Mouse (Mus musculus) left cerebral cortex, adult 2 months (tissue): Measurements from ENCODE around the gene Clcn3. TPM values are rescaled to one million over a fixed set of nuclear protein-coding genes. Genes with fewer than 3 reads are reported as not detected.
A peak's percentile ranks its signal among the peaks of the same experiment; 100 is the strongest.

Source experiments
- DNase-seq, 2 experiments: peaks; one replicate each; pipeline ENCODE4 v3.0.0; 2021 to 2022; ENCODE audit warnings: low spot score in 2 of 2, mixed read lengths in 1 of 2; ENCODE audit errors: extremely low spot score in 1 of 2
- H3K27ac ChIP-seq: fragments of 200-600 bp; 2 replicates; pipeline ENCODE4 v1.8.1; 2022
- H3K4me3 ChIP-seq: fragments of 200-600 bp; 2 replicates; pipeline ENCODE4 v1.8.1; 2022
- CTCF ChIP-seq: fragments of 200-600 bp; IDR thresholded peaks from 2 replicates; pipeline ENCODE4 v1.8.1; 2022; ENCODE audit warnings: antibody characterized with exemption, mild to moderate bottlenecking, moderate library complexity
- intact Hi-C: fragments of 180-260 bp; cut with DNase I; formaldehyde crosslinking; loops from one replicate; pipeline ENCODE4 v1.15.1; 2025
- total RNA-seq, 2 experiments: library from RNA; stranded (reverse); gene quantifications; 2 replicates each; pipeline ENCODE4 v1.2.3; 2021

Gene Clcn3
- total RNA-seq, 2 experiments from 2014 or later, result 122 to 132 TPM

DNA sequence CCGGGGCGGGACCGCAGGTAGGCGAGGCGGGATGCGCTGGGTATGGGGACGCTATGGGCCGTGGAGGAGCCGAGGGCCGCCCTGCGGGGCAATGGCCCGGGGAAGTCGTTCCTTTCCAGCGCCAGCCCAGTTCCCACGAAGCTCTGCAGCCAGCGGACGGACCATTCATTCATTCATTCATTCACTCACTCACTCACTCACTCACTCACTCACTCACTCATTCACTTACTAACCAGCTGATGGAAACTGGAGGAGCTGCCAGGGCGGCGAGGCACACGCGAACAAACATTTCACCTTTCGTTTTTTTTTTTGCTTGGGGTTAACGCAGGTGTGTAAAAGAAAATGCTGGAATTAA lies 92.6 kb downstream of the Clcn3 start:
- no peak for TF ChIP-seq CTCF
- H3K4me3 ChIP-seq, result peak overlapping the region; percentile 68
- no peak for DNase-seq
- intact Hi-C loops, result loop anchor here (1.0 to 5.0 kb wide), 3 partner anchors 62 to 258 kb away; partner anchors contain the start of genes Clcn3 and Mfap3l
- no peak overlapping the region for H3K27ac ChIP-seq

DNA sequence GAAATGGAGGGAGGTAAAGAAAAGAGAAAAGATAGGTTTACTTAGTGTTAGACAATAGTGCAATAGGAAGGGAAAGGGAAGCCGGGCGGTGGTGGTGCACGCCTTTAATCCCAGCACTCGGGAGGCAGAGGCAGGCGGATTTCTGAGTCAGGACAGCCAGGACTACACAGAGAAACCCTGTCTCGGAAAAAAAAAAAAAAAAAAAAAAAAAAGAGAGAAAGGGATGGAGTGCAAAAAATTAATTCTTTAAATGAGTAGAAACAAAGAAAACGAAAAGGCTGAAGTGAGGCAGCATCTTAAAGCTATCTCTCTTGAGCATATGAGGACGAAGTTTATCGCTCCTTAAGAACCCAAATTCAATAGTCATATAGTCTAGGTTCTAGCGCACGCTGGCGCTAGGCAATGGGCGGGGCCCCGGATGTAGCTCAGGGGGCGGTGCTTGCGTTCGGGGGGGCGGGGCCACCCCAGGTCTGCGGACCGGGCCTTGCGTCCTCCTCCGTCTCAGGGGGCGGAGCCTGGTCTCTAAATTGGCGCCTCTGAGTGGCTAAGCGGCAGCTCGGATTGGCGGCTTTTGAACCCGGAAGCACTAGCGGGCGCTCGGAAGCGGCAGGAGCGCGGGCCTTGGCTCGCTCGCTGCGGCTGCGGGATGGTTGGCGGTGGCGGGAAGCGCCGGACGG lies 93.1 kb downstream of the Clcn3 start, which contains the start of gene Hpf1:
Gene Hpf1, plus strand, starts transcription at position 576 of the 677 bp plus-strand sequence.
- no peak for TF ChIP-seq CTCF
- DNase-seq, result peak; percentile 90 to 93
- intact Hi-C loops, result loop anchor here (1.0 to 5.0 kb wide), 3 partner anchors 62 to 258 kb away; partner anchors contain the start of genes Clcn3 and Mfap3l
- no peak within 1 kb of the TSS for H3K27ac ChIP-seq
- peak within 1 kb of the TSS; percentile 68 for H3K4me3 ChIP-seq

DNA sequence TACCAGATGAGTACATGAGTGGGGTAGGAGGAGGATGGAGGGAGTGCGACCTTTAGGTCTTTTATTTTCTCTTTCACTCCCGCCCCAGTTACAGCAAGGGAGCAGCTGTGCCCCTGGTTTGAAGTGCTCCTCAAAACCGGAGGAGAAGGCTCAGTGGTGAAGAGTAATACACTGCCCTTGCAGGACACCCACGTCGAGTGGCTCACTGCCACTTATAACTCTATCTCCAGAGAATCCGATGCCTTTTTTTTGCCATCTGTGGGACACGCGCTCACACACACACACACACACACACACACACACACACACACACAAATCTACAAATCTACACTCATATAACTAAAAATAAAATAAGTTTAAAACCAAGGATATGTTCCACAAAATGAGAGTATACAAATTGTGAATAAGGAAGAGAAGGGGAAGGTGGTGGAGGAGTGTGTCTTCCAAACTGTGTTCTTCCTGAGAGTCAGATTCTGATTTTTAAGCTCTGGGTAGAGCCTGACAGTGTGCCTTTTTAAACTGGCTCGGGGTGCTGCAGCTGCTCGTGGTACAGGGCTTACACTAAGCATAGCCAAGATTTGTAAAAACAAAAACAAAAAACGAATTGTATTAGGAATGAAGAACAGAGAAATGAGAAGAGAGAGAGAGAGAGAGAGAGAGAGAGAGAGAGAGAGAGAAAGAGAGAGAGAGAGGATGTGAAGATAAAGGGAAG lies 93.8 kb downstream of the Clcn3 start:
- no peak overlapping the region for H3K4me3 ChIP-seq
- intact Hi-C loops, result no loop called here
- no peak for DNase-seq
- no peak for TF ChIP-seq CTCF
- no peak overlapping the region for H3K27ac ChIP-seq

DNA sequence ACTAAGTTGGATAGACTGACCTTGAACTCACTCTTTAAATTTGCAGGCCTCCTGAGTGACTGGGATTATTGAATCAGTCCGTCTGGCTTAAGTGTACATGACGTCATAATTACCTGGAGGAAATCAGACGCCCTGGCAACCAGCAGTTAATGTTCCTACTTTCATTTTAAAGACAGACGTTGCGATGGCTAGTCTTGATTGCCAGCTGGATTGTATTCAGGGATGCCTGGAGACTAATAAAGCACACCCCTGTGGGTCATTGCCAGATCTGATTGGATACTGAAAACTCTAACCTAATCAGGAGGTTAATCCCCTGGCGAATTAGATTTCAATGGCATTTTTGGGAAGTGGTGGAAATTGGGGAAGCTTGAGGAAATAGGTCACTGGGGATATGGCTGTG lies 96.4 kb downstream of the Clcn3 start:
- TF ChIP-seq CTCF, result no peak
- no peak overlapping the region for H3K27ac ChIP-seq
- H3K4me3 ChIP-seq, result no peak overlapping the region
- DNase-seq, result no peak
- intact Hi-C loops, result no loop called here

DNA sequence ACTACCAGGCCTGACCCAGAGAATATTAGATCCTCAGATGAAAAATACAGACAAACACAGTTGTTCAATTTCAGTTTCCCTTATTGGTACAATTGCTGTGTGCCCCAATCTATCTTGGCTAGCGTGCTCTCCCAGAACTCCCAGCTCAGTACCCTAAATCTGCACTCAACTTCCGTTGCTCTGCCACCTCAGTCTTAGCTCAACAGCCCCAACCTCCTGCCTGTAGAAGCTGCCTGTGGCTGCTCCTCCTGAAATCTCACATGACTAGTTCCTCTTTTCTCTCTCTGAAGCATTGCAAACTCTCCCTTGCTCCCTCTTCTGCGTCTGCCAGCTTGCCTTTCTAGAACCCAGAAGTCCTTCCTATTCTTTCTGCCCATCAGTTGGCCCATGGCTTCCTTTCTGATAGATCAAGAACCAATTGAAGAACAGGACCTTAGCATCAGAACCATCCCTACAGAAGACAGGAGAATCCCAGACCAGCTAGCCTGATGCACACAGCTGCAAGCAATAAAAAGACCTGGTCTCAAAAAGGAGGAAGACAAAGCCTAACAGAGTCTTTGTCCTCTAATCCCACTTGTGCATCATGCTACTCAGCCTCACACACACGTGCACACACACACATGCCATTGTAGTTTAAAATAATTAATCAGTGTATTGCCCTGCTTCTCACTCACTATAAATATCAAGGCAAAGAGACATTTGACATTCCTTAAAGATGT lies 99.5 kb downstream of the Clcn3 start:
- no peak for DNase-seq
- no peak for TF ChIP-seq CTCF
- intact Hi-C loops, result no loop called here
- H3K4me3 ChIP-seq, result no peak overlapping the region
- H3K27ac ChIP-seq, result no peak overlapping the region

DNA sequence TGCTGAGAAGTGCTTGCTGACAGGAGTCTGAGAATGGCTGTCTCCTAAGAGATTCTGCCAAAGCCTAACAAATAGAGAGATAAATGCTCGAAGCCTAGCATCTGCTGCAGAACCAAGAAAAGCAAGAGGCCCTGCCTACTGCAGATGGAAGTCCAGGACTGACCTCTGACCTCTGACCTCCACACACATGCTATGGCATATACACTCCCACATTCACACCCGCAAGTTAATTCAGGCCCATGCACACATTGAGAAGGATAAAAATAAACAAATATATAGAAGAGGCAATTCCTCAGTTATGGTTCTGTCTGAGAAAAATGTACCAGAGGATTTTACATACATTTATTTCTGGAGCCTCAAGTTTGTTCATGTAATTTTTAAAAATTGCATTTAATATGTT lies 104.5 kb downstream of the Clcn3 start:
- peak in 1 of 2 experiments; percentile 1 for DNase-seq
- no peak for TF ChIP-seq CTCF
- Histone ChIP-seq H3K27ac (no peak overlapping the region), H3K4me3 (no peak overlapping the region)
- intact Hi-C loops, result no loop called here

DNA sequence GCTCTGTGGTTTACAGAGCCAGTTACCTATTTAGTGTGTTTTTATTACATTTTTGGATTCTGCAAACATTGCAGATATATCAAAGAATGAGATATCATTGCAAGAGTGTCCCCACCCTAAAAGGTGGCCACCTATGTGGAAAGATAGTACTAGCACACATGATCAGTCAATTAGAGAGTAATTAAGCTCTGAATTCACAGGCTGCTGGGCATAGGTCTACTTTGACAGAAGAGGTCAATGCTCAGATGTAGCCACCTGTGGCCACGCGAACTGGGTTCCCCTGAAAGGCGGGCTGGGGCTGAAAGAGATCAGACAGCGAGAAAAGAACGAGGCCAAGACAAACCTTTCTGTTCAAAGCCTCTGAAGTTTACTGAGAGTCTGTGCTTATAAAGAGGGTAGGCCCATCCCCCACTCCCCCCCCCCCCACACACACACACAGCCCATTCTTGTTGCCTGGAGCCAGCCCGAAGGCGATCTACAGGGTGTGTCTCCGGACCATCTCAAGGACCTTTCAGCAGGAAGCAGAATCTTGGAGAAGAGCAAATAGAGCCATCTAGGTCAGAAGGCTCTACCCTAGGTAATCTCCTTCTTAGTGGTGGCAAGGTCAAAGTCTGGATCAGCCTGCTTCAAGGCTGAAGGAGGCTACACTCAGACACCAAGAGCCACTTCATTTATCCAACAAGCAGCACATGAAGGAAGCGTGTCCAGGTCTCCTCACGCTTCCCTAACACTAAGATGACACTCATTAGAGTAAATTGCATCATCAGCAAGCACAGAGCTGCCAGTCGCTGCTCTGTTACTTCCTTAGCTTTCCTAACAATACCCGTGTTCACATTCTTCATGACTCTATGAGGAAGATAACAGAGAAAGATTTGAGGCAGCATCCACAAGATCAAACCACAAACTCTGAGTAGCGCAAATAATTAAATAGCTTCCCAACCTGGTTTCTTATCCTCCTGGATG lies 112.6 kb downstream of the Clcn3 start:
- intact Hi-C loops, result no loop called here
- Histone ChIP-seq H3K4me3 (no peak overlapping the region), H3K27ac (no peak overlapping the region)
- DNase-seq, result no peak
- TF ChIP-seq CTCF, result no peak

DNA sequence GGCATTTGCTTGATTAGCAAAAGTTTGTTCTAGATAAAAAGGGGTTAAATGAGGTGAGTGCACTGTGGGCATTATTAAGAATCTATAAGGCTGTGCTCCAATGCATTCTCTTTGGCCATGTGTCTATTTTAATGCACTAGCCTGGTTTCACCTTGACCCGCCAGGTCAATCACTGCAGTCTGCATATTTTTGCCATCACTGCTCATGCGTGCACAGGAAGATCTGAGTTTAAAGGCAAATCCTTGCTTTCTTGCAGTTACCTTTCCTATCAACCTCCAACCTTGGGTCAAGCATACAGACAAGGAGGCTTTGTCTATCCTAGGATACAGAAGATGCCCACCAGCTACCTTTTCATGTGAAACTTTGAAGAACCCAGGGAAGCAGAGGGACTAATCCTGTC lies 113.3 kb downstream of the Clcn3 start:
- intact Hi-C loops, result loop anchor here (5.0 kb wide), 1 partner anchor 82 kb away; no protein-coding TSS in a partner anchor

DNA sequence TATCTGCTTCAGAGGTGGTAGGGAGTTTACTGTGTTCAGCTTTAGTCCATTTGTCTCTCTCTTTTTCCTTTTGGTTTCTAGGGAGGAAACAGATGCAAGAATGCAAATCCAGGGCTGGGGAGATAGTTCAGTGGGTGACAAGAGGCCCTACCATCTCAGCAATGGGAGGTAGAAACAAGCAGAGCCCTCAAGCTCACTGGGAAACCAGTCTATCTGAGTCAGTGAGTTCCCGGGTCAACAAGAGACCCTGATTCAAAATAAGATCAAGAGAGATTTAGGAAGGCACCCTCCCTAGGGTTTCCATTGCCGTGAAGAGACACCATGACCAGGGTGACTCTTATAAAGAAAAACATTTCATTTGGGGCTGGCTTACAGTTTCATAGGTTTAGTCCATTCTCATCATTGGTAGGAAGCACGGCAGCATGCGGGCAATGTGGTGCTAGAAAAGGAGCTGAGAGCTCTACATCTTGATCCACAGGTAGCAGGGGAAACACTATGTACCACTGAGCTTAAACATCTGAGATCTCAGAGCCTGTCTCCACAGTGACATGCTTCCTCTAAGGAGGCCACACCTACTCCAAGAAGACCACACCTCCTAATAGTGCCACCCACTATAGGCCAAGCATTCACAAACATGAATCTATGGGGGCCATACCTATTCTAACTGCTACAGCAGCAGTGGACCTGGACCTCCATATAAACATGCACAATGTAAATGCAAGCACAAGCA lies 114.7 kb downstream of the Clcn3 start:
- no peak overlapping the region for H3K4me3 ChIP-seq
- no peak for DNase-seq
- no peak for TF ChIP-seq CTCF
- intact Hi-C loops, result loop anchor here (5.0 kb wide), 1 partner anchor 81 kb away; no protein-coding TSS in a partner anchor
- H3K27ac ChIP-seq, result peak overlapping the region; percentile 67; the same call in 1 of the 2 replicates

More for the DNA sequence above, 113.3 kb downstream of the Clcn3 start:
- no peak for TF ChIP-seq CTCF
- no peak overlapping the region for H3K4me3 ChIP-seq
- no peak for DNase-seq
- no peak overlapping the region for H3K27ac ChIP-seq

DNA sequence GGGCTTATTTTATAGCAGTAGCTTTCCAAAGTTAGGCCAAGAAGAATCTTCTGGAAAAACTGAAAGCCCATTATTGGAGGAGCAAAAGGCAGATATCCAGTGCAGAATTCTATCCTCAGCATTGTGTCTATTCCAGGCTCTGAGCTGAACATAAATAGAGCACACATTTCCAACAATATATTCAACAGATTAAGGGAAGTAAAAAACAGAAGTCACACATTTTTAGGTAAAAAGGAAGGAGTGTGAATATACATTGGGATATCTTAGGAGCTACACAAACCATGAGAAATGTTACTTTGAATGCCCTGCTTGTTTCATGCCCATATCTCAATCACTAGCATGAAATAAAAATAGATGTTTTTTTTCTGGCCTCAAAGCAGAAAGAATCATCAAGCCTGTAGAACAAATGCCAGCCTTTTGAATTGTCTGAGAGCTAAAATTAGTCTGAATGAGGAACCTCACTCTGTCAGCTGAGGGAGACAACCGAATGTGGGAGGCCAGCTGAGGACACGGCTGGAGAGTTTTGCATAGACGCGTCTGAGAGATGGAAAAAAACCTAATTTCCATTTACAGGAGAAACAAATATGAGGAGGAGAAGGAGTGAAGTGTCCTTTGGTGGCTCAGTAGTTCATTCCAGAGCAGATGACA lies 115.5 kb downstream of the Clcn3 start:
- no peak overlapping the region for H3K4me3 ChIP-seq
- H3K27ac ChIP-seq, result peak overlapping the region; percentile 67; the same call in 1 of the 2 replicates
- intact Hi-C loops, result loop anchor here (1.0 to 5.0 kb wide), 3 partner anchors 80 to 236 kb away; no protein-coding TSS in a partner anchor
- DNase-seq, result no peak
- no peak for TF ChIP-seq CTCF
